Mouse (Mus musculus) urinary bladder, adult 18-20 months (tissue): ENCODE data around the gene Rgp1.

Experiments used
- DNase-seq, 2 experiments: peaks; one replicate each; pipeline ENCODE4 v3.0.0; 2022; ENCODE audit warnings: low spot score in 2 of 2, mixed read lengths in 2 of 2

The Rgp1 gene

DNA sequence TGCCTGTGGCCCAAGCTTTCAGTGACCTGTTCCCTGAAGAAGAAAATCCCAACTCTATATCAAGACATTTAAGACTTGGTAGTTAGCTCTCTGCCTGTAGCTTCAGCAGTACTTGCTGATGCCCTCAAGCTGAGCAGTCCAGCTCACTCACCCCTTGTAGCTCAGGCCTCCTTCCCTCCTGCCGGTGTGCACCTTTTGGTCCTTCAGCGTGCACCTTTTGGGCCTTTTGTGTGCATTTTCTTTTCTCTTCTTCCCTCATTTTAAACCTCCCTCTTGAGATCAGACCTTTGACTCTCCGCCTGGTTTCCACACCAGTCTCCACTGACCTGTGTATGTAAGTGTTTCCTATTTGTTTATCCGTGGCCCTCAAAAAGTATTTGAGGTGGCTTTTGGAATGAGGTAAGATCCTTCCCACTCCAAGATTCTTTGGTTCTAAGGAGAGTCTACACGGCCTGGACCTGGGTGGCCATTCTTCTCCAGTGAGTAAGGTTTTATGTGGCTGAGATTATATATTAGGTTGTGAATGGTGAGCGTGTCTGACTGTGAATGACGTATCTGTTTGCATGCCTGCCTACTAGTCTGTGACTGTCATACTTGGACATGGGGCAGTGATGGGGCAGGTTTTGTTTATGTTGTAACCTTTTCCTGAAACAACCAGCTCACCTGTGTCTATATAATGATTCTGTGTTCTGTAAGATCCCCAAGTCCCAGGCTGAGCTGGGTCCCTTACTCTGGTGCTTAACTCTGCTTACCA, 56.3 kb downstream of the Rgp1 start:
- DNase-seq: no peak

DNA sequence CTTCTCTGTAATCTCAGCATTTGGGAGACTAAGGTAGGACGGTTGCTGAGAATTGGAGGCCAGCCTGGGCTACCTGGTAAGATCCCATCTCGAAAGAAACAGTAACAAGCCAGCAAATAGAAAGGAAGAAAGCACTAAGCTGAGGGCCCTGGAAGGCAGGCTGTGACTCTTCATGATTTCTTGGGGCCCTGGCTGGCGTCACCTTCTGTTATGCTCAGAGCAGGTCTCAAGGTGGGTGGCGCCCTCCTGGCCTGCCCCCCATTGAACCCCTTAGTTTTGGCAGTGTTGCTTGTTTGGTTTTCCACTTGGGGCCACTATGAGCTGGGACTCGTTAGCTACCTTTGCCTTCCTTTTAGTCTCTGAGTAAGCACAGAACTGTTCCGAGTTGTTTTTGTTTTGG, 58.2 kb downstream of the Rgp1 start:
- no peak for DNase-seq
